Mouse (Mus musculus): ENCODE measurements around the gene Rpusd3.
A peak's percentile ranks its signal among the peaks of the same experiment; 100 is the strongest.

The Rpusd3 gene

DNA sequence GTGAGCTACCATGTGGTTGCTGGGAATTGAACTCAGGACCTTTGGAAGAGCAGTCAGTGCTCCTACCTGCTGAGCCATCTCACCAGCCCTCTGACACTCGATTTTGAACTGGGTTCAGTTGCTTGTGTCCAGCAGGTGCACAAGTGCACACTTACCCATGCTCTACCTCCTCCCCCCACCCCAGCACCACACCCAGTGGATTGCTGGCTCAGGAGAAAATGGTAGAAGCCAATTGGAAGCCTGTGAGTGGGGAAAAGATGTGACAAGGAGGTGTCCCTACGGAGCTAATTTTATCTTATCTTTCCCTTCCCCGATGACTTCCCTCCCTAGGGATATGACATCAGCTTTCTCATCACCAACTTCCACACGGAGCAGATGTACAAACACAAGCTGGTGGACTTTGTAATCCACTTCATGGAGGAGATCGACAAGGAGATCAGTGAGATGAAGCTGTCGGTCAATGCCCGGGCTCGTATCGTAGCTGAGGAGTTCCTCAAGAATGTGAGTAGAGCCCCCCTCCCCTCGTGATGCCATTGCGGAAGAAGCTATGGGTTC is 33.9 kb downstream of the Rpusd3 start:
- no peak for DNase-seq

DNA sequence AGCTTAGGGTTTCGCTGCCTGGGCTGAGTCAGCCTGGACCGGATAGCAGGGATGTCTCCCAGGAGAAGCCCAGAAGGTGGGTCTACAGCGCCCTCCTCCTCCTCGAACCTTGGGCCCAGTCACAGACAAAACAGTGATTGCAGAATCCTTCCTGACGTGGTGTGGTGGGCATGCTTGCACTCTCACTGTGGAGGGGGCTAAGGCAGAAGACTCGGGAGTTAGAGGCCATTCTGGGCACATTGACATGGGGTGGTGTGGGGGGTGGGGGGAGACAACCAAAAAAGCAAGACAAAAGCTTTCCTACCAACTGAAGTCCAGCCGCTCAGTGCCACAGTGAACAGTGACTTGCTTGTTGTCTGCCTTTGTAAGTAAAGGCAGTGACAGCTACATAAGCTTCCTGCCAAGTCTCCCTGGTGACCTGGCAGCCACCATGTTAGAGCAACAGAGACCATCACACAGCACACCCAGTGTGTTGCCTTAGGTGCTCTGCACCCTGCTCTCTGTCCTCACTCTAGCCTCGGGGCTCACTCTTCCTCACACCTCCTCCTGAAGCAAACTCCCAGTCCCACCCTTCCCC is 34.7 kb downstream of the Rpusd3 start:
- DNase-seq, result peak in 1 of 2 experiments; percentile 33

DNA sequence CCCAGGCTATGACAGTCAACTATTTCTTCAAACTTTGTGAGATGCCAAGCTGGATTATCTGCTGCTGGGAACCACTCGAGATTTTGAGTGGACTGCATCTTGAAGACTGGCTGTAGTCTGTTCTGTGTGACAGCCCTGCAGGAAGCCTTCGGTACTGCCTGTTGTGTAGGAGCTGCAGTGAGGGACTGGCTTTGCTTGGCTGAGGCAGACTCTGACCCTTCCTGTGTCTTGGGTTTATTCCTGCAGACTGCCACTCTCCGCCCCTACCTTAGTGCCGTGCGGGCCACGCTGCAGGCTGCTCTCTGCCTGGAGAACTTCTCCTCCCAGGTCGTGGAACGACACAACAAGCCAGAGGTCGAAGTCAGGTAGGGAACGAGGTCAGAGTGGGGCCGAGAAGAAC is 38.7 kb downstream of the Rpusd3 start:
- DNase-seq, result no peak

DNA sequence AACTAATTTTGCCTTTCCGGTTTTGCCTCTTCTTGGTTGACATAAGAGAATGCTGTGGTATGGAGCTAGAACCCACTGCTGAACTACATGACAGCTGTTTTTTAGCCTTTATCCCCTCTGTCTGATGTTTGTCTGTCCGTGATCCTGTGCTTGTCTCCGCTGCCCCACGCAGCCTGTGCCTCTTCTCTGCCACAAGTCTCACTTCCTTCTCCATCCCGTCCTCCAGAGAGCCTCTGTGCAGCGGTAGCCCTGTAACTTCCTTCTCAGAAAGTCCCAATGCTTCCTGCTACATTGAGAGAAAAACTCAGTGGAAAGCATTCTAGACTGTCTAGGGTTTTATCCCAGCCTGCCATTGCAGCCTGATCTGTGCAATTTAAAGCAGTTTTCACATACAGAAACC is 39.9 kb downstream of the Rpusd3 start:
- DNase-seq, result no peak

DNA sequence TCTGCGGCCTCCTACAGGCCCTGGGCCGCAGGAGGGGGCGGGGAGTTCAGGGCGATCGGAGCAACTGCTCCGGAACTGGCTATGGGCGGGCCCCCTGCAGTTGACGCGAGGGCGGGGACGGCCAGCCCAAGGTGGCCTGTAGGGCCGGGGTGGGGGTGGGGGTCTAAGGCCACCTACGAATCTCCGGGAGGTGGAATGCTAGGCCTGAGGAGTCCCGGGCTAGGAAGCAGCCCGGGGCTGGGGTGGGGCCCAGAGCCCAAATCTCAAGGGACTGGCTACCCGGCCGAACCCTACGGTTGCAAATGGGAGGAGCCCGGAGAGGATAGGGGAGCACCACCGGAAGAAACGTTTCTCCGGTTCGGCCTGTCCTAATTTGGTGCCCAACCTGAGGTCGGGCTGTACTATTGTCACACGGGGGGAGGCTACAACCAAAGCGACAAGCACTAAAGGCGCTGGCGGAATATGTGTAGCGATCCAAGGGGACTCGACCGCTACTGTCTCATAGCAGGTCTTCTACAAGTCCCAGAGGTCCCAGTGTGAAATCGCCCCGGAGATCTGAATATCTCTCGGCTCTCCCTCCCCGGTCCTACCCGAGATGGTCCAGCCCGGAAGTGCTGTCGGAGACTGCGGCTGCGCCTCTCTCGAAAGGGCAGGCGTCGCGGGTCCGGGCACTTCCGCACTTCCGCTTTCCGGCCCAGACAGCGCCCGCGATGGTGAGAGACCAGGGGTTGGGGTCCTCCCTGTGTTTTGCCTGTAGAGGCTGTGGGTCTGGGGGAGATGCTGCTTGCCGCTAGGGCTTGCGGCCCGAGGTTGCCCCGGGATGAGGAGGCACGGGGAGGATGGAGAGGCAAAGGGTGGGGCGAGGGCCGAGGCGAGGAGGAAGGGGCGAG is 41.4 kb downstream of the Rpusd3 start, which contains the start of the genes Tada3 and Arpc4:
Gene Tada3 (minus strand): TSS at position 388 of the 890 bp plus-strand sequence.
Gene Arpc4 (plus strand): TSS at position 620 of the 890 bp plus-strand sequence.
- peak; percentile 94 for DNase-seq

DNA sequence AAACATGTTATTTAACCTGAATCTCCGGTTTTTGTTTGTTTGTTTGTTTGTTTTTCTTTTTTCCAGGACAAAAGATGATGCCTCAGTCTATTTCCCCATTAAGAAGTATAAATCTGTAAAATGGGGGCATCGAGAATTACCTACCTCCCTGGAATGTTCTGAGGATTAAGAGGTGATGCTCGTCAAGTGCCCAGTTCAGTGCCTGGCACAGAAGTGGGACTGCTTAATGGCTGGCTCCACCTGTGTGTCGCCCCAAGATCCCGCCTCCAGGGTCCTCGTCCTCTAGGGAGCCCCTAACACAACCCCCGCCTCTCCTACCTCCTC is 42.0 kb downstream of the Rpusd3 start:
- no peak for DNase-seq

DNA sequence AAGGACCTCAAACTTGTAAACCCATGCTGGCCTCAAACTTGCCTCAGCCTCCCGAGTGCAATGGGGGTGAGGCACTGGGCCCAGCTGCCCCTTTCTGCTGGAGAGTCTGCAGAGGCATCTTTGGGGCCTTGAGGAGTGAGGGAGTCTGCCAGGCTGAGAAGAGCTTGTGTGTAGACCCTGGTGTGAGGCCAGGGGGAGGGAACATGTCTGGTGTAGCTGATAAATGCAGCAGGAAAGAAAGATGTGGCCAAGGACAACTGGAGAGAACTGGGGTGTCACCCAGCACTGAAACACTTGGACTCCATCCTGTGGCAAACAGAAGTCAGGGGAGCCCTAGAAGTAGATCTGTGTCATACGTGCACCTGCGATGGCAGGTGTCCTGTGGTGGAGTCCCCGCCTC is 45.6 kb downstream of the Rpusd3 start:
- DNase-seq, result no peak

DNA sequence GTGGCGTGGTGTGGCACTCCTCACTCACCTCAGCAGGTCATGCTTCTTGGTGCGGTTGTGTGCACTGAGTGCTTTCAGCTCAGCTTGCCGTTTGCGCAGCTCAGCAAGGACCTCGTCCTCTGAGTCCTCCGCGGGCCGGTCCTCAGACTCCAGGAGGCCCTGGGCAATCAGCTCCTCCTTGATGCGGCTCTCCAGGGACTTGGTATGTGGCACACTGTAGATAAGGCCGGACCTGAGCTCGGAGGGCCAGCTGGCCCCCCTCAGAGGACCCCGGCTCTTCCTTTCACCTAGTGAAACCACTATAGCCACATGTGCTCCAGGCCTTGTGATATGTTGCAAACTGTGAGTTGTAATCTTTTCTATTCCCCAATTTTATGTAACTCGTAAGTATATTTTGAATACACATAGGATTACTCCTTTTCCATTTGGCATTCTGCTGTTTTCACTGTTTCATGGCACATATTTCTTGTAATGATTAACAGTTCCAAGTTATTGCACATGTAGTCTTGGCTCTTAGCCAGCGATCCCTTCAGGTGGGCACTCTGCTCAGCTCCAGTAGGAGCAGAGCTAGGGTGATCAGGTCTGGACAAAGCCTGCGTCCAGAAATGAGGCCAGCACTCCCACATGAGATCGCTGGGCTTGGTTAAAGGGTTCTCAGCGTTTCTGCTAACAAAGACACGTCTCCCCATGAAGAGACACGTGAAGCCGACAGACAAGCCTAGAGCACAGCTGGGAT is 48.8 kb downstream of the Rpusd3 start:
- no peak for DNase-seq

DNA sequence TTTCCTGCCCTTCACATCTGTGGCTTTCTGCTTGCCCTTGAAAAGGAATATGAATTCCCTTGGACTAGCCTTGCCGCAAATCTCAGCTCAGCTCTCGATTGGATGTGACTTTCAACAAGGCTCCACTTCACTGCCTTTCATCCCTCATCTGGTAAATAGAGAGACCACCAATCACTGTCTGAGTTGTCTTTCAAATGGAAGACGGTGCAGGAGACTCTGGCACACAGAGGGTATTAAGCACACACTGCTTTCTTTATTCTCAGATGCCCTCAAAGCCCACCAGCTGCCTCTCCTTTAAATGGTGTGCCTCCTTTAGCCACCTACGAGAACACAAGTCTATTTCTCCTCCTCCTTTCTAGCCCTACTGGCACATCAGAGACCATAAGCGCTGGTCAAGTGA is 50.6 kb downstream of the Rpusd3 start:
- no peak for DNase-seq

DNA sequence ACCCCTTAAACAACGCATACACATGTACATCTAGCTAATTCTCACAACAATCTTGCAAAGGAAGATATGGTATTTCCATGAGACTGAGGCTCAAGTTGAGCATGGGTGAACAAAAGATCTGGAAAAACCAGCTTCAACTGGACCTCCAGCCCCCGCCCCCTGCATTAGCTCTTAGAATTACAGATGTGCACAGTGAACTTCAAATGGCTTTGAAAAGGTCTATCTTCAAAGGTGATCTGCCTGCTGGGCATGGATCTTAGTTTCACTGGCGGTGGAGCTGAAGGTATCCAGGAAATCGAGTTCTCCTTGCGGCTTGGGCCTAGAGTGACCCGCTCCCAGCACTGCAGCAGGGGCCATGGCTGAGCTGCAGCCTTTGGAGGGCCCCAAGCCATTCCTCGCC is 51.0 kb downstream of the Rpusd3 start:
- DNase-seq, result no peak

DNA sequence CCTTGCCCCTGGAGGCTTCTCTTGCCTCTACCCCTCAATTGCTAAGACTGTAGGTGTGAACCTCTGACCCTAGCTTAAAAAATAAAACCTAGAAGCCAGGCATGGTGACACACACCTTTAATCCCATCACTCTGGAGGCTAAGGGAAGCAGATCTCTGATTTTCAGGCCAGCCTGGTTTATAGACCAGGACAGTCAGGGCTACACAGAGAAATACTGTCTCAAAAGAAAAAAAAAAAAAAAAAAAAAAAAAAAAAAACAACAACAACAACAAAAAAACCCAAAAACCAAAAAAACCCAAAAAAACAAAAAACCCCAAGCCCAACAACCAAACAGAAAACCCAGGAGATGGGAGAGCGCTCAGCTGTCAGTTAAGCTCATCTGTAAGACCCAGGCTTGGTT is 51.6 kb downstream of the Rpusd3 start:
- DNase-seq, result no peak

DNA sequence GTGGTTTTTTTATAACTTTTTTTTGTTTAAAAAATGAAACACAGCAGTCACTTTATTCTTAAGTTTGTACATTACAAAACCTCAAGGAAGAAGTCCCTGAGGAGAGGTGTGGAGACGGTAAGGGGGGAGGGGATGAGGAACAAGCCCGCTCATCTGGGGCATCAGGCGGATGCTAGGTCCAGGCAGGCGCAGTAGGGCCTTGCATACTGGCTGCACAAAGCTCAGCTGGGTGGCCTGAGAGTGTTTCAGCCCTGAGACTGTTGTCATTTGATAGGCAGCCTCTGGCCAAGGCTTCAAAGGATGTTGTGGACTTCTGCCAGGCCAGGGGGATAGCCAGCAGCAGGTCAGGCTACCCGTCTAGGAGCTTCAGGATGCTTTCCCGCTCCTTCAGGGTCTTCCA is 52.5 kb downstream of the Rpusd3 start:
- no peak for DNase-seq
